Mouse (Mus musculus) kidney, adult 2 months (tissue): Measurements from ENCODE around the gene Cyp2r1.

ENCODE experiments used
- CTCF ChIP-seq: fragments of 200-500 bp; conservative IDR thresholded peaks from 2 replicates; pipeline ENCODE4 v1.5.1; 2011; ENCODE audit warnings: low read depth, mild to moderate bottlenecking, control low read depth, low read length, moderate library complexity, mixed read lengths; ENCODE audit not compliant: insufficient read depth, insufficient read length
- POLR2A ChIP-seq: fragments of 200-500 bp; IDR thresholded peaks from one replicate; pipeline ENCODE4 v1.6.1; 2011; ENCODE audit warnings: low read depth, low read length, control low read depth

DNA sequence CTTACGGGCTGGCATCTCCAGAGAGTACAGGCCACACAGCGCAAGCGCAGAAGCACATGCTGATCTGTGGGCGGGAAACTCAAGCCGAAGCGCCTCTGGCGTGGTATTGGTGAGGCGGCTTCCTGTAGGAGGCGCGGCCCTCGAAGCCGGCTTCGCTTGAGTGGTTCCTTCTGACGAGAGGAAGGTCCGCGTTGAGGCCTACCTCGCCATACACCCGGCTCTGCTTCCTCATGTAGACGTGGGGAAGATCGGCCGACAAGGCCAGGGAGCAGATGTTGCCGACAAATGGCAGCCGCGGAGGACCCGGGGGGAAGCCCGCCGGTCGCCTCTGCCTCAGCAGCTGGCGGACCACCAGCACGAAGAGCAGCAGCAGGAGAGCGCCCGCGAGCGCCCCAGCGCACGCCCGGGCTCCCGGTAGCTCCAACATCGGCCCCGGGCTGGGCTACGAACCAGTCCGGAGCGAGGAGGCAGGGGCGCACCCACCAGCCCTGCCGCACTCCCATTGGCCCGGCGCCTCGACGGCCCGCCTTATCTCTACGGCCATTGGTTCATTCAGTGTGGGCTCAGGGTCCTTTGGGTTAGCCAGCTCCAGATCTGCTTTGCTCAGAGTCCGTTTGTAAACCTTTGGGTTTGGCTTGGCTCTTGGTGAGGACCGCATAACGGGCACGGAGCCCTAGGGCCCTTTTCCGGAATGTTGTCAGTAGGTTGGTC lies at the start of gene Cyp2r1:
- TF ChIP-seq CTCF (peak; percentile 12; the same call in 1 of the 2 replicates), POLR2A (no peak)
